Mouse (Mus musculus) lung, postnatal 4 days (tissue): Measurements from ENCODE around the gene Ccr8.

Experiments
- DNase-seq, 2 experiments: peaks; one replicate each; pipeline ENCODE4 v3.0.0; 2021

The Ccr8 gene

DNA sequence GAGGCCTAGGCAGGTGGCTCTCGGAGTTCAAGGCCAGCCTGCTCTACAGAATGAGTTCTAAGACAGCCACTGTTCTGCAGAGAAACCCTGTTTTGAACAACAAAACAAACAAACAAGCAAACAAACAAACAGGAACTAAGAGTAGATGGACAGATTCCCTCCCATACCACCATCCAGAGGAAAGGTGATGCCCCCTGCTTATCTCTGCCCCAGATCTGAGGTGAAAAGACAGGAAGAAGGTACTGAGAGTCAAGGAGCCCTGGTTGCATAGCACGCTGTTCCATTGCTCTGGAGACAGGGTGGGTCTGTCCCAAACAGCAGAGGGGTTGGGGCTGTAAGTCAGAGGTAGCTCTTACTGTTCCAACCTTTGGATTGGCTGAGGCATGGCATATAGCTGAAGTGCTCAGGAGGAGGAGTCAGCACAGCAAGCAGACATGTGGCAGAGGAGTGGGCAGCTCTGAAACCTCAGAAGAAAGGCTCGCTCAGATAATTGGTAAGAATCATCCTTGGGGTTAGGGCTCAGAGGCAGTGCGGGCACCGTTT, at the start of gene Ccr8:
TSS of gene Ccr8 (plus strand) at position 419 of the 543 bp plus-strand sequence.
- peak in 1 of 2 experiments; percentile 3 for DNase-seq

DNA sequence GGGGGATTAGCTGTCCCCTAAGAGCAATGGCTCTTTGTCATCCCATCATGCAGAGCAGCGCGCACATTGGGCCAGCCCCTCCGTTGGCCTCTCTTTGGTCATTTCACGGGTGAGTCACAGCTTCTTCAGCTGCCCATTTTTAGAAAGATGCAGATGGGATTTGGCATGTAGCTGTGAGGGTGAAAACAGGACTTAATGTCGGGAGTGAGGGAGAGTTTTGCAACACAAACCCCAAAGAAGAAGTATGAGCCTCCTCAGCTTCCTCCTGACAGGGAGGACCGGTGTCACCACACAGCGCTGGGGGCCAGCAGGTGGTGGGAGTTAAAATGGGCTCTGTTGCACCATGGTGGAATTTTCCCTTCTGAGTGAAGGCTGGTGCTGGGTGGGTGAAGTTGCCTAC, 48.8 kb upstream of the Ccr8 start:
- peak in 1 of 2 experiments; percentile 40 for DNase-seq

DNA sequence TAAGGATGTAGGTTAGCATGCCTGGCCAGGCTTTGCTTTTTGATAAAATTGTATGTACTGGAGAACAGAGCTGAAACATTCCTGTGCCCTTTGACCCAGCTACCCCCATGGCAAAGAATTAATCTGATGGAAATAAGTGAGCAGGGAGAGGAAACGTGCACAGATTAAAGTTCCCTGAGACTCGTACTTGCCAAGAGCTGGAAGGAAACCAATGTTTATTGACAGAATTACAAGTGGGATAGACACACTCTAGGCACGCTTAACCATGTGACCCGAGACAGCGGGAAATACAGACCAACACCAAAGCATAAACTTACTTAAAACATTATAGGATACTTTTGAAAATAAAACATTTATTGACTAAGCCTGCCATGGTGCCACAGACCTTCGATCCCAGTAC, 43.4 kb upstream of the Ccr8 start:
- DNase-seq, result no peak

DNA sequence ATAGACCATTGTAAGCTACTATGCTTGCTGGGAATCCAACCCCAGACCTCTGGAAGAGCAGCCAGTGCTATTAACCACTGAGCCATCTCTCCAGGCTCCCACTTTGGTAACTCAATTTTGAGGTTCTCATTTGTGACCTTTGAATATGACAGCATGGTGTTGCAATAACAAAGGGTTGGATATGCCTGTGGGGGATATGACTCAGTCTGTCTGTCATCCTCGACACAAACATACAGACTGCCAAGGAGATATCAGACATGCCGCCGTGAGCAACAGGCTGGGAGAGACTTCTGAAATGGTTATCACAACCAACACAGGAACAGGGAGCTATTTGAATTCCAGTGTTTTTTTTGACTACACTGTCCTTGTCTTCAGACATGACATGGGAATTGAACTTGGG, 42.5 kb upstream of the Ccr8 start:
- DNase-seq, result no peak

DNA sequence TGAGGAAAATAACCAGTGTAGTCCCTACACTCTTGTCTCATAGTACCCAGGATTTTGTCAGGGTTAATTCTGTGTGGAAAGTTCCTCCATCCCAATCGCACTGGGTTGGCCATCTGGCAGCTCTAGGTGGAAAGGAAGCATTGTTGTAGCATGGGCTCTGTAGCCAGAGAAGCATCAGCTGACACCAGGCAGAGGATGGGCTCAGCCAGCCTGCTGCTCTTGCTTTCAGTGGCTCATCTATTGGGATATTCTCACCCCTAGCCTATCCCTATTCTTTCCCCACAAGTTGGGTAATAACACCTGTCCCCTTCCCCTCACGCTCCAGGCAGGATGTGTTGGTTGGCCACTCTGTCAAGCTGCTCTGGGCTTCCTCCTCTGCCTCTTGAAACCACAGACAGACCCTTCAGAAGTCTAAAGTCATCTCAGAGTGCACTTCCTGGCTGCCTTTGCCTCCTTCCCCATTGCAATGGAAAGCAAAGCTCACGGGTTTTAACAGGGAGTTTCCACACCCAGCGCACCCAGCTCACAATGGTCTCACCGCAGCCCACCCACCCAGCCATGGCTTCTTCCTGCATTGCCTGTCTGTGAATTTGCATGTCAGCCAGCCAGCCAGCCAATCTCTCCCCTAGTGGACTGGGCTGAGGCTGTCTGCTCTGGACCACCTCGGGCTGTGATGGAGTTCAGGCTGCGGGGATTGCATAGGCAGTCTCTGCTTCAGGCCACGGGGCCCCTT, 37.2 kb upstream of the Ccr8 start:
- peak; percentile 55 to 58 for DNase-seq

DNA sequence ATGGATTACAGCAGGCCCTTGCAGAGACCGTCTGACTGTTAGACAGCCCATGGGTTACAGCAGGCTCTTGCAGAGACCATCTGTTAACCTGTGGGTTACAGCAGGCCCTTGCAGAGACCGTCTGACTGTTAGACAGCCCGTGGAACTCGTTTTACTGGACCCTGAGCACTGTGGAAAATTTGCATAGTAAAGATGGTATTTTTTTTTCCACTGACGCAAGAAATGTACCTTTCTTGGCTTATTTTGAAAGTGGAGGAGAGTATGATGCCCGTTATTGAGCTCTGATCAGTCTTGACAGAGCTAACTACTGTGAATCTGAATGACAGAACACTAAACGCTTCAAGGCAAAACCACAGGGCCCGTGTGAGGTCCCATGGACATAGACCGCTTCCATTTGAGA, 35.7 kb upstream of the Ccr8 start:
- DNase-seq, result no peak

DNA sequence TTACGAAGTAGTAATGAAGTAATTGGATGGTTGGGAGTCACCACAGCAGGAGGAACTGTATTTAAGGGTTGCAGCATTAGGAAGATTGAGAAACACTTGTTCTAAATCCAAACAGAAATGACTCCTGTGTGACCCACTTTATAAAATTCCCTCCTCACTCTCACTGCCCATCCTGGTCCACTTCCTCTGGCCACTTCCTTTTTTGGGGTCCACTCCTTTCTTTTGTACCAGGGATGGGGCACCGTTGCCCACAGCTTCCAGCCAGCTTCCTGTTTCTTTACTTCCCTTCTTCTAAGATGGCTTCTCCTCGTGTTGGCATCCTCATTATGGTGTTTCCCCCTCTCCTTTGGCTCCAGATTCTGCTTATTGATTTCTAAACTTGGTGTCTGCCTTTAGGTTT, 33.2 kb upstream of the Ccr8 start:
- DNase-seq, result peak; percentile 43 to 51

DNA sequence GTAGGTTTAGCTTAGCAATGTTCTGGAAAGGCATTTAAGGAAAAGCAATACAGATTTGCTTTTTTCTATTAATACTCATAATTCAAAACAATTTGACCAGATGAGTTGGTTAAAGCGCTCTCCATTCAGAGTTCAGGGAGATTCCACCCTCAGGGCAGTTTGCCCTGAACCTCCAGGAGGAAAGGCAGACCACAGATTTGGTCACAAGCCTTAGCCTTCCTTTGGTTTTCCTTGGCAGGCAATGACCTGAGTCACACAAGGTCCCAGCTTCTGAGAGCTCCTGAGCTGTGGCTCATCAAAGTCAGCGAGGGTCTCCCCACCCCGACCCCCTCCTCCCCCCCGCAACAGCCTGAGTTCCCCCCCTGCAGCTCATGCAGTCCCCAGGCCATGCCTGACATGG, 27.6 kb upstream of the Ccr8 start:
- peak in 1 of 2 experiments; percentile 10 for DNase-seq

DNA sequence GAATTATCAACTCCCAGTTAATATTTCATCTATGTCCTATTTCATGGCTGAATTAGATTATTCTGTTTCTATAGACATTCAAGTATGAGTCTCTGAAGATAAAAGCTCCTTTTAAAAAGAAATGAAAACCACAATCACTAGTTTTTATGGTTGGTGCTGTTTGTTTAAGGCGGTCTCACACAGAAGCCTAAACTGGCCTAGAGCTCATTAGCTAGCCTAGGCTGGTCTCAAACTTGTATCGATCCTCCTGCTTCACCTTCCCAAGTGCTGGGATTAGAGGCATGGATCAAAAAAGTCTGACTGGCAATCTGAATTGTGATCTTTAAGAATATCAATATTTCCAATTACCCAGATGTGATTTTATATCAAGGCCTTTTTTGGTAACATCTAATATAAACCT, 24.3 kb upstream of the Ccr8 start:
- DNase-seq, result no peak

DNA sequence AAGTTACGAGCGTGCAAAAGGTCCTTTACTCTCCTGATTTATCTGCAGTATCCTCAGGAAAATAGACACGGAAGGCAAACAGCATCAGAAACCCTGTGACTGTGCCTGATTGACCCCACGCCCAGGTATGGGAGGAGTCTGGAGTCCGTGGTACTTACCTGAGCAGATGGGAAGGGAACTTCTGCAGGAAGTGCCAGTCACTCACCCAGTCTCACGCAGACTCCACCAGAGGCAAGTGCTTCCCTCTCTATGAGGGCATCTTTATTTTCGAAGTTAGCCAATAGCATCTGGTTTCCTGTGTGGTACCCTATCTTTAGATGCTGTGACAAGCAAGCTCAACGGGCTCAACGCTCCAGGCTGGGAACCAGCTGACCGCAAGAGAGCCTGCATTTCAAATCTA, 23.9 kb upstream of the Ccr8 start:
- DNase-seq, result peak in 1 of 2 experiments; percentile 7

DNA sequence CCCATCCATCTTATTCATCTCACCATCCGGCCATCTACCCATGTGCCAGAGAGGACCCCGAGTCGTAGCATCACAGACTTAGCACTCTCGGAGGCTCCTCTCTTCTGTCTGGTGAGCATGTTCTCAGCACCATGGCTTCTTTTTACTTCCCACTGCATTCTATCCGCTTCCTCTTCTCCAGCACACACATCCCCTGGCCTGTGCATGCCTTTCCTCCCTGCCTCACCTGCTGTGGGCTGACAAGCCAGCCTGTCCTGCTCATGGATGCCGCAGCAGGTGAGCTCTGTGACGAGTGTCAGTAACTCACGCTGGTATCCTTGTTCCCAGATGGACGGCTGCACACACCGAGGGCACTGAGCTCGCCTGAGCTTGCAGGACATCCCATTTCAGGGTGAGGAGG, 22.1 kb upstream of the Ccr8 start, which contains the start of gene Cx3cr1:
TSS of gene Cx3cr1 (minus strand) at position 101 of the 400 bp plus-strand sequence.
- DNase-seq, result no peak

DNA sequence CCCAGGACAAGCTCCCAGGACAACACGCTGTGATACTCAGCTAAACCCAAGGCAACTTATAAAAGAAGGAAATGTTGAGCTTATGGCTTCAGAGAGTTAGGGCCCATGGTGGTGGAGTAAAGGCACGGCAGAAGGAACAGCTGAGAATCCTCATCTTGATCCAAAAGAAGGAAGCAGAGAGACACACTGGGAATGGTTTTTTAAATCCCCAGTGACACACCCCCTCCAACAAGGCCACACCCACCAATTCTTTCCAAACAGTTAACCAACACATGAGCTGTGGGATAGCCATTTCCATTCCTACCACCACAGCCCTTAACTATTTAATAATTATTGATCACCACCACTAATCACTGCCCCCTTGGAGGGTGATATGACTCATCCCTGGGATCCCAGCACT, 20.7 kb upstream of the Ccr8 start:
- DNase-seq, result no peak

DNA sequence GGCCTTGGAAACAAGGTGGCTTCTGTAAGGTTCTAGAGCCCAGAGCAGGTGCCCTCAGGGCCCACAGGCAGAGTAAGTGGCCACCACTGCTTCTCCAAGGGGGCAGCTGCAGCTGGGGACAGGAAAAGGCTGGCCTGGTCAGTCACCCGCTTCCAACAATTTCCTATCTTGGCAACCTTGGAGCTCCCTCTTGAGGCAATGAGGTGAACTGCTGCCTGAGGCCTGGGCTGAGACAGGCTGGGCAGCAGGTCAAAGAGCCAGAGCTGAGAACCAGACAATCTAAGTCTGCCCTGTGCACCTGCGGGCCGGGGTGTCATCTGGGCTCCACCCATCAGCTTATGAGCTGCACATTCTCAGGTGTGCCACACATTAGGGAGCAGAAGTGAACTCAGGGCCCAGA, 18.7 kb upstream of the Ccr8 start:
- peak; percentile 69 to 89 for DNase-seq

DNA sequence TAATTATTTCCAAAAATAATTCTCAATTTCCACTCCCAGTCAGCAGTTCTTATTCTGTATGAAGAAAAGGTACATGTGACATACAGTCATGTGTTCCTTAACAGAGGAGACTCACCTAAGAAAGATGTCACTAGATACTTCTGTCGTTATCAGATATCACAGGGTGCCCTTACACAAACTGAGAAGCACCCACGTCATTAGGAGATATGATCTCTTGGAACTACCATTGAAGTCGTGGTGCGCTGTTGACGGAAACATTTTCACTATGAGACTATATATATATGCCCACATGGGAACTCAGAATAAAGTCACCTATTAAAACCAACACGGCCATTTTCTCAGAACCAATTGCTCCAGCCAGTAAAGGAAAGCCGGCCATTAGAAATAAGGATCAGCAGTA, 17.4 kb upstream of the Ccr8 start:
- no peak for DNase-seq

DNA sequence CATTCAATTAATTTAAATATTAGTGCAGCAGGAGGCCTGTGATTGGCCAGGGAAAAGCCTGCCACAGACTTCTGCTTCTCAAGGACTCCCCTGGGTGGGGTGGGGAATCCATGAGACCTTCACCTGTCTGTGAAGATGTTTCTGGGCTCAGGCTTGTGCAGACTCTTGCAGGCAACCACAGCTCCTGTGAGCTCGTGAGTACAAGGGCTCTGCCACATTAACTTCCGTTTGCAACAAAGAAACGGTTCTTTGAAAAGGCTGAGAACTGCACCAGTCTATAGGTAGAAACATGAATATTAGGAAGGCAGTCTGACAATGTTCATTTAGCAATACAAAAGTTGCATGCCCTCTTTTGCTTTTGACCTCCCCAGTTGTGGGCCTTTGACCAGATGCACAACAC, 13.7 kb upstream of the Ccr8 start:
- DNase-seq, result peak in 1 of 2 experiments; percentile 15

DNA sequence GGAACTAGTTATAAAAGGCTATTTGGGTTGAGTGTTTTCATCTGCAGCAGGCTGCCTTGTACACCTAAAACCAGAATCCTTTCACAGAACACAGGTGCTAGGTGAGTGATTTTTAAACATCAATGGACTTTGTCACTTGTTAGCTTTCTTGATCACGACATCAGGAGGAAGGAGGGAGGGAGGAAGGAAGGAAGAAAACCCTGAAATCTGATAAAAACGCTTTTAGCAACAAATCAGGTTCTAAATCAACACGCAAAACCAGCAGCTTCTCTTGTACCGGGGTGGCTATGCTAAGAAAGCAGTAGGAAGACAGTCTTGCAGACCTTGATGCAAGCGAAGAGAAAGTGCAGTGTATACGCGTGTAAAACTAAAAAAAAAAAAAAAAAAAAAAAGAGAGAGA, 12.0 kb upstream of the Ccr8 start:
- DNase-seq, result no peak

DNA sequence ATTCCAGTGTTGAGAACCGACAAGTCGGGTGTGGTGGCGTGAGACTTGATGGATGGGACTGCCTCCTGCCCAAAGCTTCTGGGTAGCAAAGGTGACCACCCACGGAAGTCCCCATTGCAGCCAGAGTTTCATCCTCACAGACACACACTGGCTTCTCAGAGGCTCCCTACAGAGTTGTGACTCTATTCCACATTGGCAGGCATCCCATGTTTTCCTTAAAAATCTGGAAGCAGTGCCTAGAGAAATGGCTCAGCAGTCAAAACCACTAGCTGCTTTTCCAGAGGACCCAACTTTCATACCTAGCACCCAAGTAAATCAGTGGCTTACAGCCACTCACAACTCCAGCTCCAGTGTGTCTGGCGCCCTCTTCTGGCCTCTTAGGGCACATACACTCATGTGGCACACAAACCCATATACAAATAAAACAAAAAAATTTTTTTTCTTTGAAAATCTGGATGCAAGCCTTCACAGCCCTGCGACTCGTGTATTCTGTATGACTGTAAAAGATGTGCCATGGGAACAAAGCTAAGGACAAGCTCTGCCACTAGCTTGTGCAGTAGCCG, 11.3 kb upstream of the Ccr8 start:
- DNase-seq, result no peak

DNA sequence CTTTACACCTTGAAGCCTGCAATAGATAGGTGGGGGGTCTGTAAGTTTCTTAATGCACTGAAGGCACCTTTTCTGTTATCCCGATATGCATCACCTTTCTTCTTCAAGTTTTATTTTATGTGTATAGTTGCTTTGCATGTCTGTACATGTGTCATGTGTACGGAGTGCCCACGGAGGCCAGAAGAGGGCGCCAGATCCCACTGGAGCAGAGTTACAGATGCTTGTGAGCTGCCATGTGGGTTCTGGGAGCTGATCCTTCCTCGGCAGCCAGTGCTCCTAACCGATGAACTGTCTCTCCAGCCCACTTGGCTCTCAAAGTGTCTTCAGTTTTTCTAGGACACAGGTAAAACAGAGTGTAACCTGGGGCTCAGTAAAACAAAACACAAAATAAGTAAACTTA, 10.7 kb upstream of the Ccr8 start:
- no peak for DNase-seq

DNA sequence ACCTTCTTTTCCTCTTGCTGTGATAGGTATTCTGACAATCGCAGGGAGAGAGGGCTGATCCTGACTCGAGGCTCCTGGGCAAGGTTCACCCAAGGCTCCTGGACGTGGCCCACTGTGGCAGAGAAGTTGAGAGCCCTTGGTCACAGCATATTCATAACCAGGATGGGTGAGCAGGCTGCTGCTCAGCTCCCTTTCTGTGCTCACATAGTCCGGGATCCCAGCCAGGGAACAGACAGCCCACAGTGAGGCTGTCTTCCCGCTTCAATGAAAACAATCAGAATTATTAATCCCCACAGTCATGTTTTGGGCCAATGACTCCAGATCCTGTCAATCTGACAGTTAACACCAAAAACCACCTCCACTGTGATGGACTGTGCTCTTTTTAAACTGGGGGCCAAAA, 9.9 kb upstream of the Ccr8 start:
- no peak for DNase-seq

DNA sequence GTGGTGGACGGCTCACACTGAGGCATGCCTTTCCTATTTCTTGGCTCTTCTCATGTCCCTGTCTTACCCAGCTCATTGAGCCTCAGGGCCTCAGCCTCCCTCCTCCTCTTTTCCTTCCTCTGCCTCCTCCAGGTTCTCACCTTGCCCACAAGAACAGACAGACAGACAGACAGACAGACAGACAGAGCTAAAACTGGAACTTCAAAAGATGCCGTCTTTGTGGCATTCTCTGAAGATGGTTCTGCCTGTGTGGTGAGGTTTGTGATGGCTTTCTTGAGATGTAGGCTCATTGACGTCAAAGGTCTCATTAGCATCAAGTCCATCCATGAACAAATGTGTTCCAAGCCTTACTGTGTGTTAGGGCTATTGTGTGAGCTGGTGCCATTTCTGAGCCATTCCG, 9.2 kb upstream of the Ccr8 start:
- no peak for DNase-seq

DNA sequence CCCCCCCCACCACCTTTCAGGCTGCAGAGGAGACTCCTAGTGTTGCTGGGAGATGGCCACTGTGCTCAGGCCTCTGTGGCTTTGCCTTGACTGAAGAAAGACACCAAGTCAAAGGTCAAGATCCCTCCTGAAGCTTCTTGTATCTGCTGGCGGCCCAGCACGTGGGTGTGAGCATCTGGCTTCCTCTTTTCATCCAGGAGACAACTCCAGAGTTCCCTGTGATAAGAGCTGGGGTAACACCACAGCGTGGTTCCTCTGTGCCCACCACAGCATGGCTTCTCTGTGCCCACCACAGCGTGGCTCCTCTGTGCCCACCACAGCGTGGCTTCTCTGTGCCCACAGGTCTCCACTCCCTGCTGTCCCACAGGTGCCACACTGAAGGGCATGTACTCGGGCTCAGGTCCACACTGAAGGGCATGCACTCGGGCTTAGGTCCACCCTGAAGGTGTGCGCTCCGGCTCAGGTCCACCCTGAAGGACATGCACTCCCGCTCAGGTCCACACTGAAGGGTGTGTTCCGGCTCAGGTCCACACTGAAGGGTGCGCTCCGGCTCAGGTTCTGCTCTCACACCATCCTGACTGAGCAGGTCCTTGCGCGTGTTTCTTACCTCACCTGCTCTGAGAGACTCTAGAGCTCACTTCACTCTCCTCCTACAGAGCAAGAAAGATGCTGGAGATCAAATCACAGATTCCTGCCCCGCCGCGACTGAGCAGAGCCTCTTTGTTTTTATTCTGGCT, 8.6 kb upstream of the Ccr8 start:
- peak in 1 of 2 experiments; percentile 12 for DNase-seq

DNA sequence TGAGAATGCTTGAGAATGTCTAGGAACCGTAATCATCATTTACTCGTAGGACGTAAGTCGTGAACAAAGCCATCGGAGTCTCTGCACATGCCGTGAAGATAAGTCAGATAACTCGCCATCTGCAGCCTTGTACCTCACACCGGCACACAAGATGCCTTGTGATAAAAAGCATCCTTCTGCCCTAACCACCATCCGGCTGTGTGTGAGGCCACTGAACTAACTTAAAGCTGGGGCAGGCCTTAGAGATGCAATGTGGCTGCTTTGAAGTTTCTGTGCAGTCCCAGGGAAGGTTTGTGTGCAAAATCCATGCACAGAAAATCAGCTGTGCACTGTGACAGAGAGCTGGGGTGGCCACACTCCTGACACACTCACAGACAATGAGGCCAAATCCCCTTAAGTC, 7.5 kb upstream of the Ccr8 start:
- DNase-seq, result no peak

DNA sequence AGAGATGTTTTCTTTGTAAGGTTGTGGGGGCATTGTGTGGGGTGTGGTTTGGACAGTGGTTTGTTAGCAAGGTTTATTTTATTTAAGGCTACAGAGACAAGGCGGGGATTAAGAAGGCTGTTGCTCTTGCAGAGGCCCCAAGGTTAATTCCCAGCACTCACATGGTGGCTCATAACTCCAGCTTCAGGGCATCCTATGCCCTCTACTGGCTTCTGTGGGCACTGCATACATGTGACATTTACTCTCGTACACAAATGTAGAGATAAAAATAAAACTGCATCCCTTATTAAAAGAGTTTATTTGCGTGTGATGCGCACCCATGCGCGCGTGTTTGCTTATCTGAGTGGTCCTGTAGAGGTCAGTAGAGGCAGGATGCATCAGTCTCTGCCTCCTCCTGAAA, 2.8 kb upstream of the Ccr8 start:
- DNase-seq, result peak in 1 of 2 experiments; percentile 8

DNA sequence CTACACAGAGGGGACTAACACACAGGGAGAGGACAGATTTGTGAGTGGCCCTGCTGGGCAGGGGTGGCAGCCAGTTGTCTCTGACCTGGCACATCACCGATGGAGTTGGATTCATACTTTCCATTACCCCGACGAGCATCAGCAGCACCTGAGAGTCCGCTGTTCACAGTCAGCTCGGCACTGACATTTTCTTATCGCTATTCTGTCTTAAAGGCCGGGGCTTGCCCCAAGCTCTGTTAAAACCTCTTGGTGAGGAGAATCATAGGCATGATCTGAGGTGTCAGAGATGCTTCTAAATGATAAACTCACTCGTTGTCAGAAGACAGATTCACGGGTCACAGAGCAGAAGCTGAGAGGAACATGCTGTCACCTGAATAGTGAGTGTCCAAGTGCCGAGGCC, 828 bp upstream of the Ccr8 start:
- DNase-seq, result peak in 1 of 2 experiments; percentile 13
